Mouse (Mus musculus): ENCODE data around the gene Atp2b2. TPM values are rescaled to one million over a fixed set of nuclear protein-coding genes. Genes with fewer than 3 reads are reported as not detected.

Atp2b2 gene
- total and polyA plus RNA-seq, 2 experiments from 2014 or later: 0.03 TPM; not detected in 1

DNA sequence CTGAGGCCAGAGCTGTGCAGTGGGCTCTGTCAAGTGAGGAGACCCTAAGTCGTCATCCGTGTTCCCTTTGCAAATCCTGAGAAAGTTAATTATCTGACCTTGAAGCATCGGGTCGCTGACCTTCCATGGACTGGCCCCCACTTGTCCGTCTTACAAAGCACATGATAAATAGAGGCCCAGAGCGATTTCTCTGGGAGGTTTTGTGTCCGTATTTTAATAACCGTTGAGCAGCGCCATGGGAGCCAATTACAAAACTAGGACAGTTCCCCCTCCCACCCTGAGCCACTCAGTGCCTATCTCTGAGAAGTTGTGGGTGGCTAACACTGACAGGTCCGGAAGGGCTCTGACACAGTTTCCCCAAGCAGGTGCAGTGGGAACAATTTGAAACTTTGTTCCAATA, 32.5 kb upstream of the Atp2b2 start:
- no peak for DNase-seq (ENCODE audit: low spot score)
- Histone ChIP-seq H3K9me3 (replicated peaks; ENCODE audit: control insufficient read depth, low read length) (no peaks in the 10 kb centered on the region), H3K4me2 (ENCODE audit: low read depth, low read length) (no peak overlapping the region), H3K9ac (replicated peaks; ENCODE audit: low read depth, low read length) (no peak overlapping the region), H3K27ac (ENCODE audit: low read depth) (no peak overlapping the region), H3K4me1 (ENCODE audit: control insufficient read depth, insufficient read depth) (no peaks in the 10 kb centered on the region), H3K27me3 (ENCODE audit: control insufficient read depth, insufficient read depth, low read length) (no peaks in the 10 kb centered on the region), H3K36me3 (replicated peaks; ENCODE audit: control insufficient read depth, insufficient read depth, low read length) (no peaks in the 10 kb centered on the region), H3K4me3 (ENCODE audit: low read depth, low read length) (no peak overlapping the region)
- TF ChIP-seq EP300 (IDR thresholded peaks at IDR 0.05; ENCODE audit: low read depth) (no peak), CTCF (IDR thresholded peaks at IDR 0.05; ENCODE audit: low read depth) (no peak)
- 70% methylated on average over 10 of the region's 10 CpGs for WGBS
- ATAC-seq (ENCODE audit: insufficient read depth, low read depth): no peak

DNA sequence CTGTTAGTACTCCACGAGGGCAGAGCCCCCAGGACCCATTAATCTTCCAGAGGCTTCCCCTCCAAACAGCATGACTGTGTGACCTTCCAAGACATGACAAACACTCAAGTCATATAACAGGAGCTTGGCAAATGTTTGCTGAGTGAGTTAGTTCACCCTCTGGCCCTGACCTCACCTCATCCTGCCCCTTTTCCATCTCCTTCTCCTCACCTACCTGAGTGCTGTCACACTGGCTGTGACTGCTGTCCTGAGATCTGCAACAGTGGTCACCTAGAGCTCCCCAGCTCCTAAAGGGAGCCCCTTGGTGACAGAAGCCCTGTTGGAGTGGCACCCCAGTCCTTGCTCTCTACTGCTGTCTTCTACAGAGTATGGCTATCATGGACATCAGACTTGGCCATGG, 31.8 kb upstream of the Atp2b2 start:
- TF ChIP-seq EP300 (IDR thresholded peaks at IDR 0.05; ENCODE audit: low read depth) (no peak), CTCF (IDR thresholded peaks at IDR 0.05; ENCODE audit: low read depth) (no peak)
- no peak for ATAC-seq (ENCODE audit: insufficient read depth, low read depth)
- Histone ChIP-seq H3K4me2 (ENCODE audit: low read depth, low read length) (no peak overlapping the region), H3K9me3 (replicated peaks; ENCODE audit: control insufficient read depth, low read length) (no peaks in the 10 kb centered on the region), H3K4me1 (ENCODE audit: control insufficient read depth, insufficient read depth) (no peaks in the 10 kb centered on the region), H3K27ac (ENCODE audit: low read depth) (no peak overlapping the region), H3K36me3 (replicated peaks; ENCODE audit: control insufficient read depth, insufficient read depth, low read length) (no peaks in the 10 kb centered on the region), H3K9ac (replicated peaks; ENCODE audit: low read depth, low read length) (no peak overlapping the region), H3K4me3 (ENCODE audit: low read depth, low read length) (no peak overlapping the region), H3K27me3 (ENCODE audit: control insufficient read depth, insufficient read depth, low read length) (no peaks in the 10 kb centered on the region)
- no peak for DNase-seq (ENCODE audit: low spot score)
- 27% methylated on average over 1 of the region's 1 CpGs for WGBS

DNA sequence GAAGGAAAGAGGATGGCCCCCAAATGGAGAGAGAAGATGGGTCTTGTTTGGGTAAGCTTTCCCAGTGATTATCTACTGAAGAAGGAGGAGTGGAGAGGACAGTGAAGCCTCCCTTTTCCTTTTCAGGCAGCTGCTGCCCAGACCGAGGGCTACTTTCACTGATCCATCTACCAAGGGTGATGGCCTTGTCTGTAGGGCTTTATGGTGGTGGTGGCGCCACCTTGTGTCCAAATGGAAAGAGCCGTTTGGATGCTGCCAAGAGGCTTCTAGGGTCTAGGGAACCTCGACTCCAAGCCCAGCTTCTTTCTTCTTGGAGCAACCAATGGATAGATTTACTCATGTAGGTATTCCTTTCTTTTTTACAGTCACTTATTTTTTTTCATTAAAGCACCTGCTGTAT, 29.2 kb upstream of the Atp2b2 start:
- no peak for DNase-seq (ENCODE audit: low spot score)
- ATAC-seq (ENCODE audit: insufficient read depth, low read depth): no peak
- Histone ChIP-seq H3K36me3 (replicated peaks; ENCODE audit: control insufficient read depth, insufficient read depth, low read length) (no peaks in the 10 kb centered on the region), H3K4me2 (ENCODE audit: low read depth, low read length) (no peak overlapping the region), H3K27me3 (ENCODE audit: control insufficient read depth, insufficient read depth, low read length) (no peaks in the 10 kb centered on the region), H3K4me3 (ENCODE audit: low read depth, low read length) (no peak overlapping the region), H3K27ac (ENCODE audit: low read depth) (no peak overlapping the region), H3K9me3 (replicated peaks; ENCODE audit: control insufficient read depth, low read length) (no peaks in the 10 kb centered on the region), H3K4me1 (ENCODE audit: control insufficient read depth, insufficient read depth) (no peaks in the 10 kb centered on the region), H3K9ac (replicated peaks; ENCODE audit: low read depth, low read length) (no peak overlapping the region)
- TF ChIP-seq CTCF (IDR thresholded peaks at IDR 0.05; ENCODE audit: low read depth) (peak; percentile 68), EP300 (IDR thresholded peaks at IDR 0.05; ENCODE audit: low read depth) (no peak)
- WGBS: 4% methylated on average over 4 of the region's 4 CpGs

DNA sequence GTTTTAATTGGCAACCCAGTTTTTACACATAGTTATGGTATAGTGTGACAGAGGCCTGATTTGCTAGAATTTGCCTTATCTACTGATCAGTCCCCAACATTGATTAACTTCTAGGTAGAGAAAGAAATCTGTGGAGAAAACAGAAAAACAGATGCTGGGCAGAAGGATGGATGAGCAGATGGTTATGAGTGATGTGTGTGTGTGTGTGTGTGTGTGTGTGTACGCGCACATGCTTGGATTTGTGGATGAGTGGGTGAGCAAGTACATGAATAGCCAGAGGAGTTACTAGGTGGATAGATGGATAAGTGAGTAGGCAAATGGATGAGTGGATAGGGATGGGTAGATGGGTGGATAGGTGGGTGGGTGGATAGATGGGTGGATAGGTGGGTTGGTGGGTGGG, 20.7 kb upstream of the Atp2b2 start:
- Histone ChIP-seq H3K4me2 (ENCODE audit: low read depth, low read length) (no peak overlapping the region), H3K9ac (replicated peaks; ENCODE audit: low read depth, low read length) (no peak overlapping the region), H3K9me3 (replicated peaks; ENCODE audit: control insufficient read depth, low read length) (no peaks in the 10 kb centered on the region), H3K4me1 (ENCODE audit: control insufficient read depth, insufficient read depth) (no peaks in the 10 kb centered on the region), H3K36me3 (replicated peaks; ENCODE audit: control insufficient read depth, insufficient read depth, low read length) (no peaks in the 10 kb centered on the region), H3K27ac (ENCODE audit: low read depth) (no peak overlapping the region), H3K27me3 (ENCODE audit: control insufficient read depth, insufficient read depth, low read length) (no peaks in the 10 kb centered on the region), H3K4me3 (ENCODE audit: low read depth, low read length) (no peak overlapping the region)
- WGBS: 90% methylated on average over 2 of the region's 2 CpGs
- no peak for ATAC-seq (ENCODE audit: insufficient read depth, low read depth)
- DNase-seq (ENCODE audit: low spot score): no peak
- TF ChIP-seq EP300 (IDR thresholded peaks at IDR 0.05; ENCODE audit: low read depth) (no peak), CTCF (IDR thresholded peaks at IDR 0.05; ENCODE audit: low read depth) (no peak)

DNA sequence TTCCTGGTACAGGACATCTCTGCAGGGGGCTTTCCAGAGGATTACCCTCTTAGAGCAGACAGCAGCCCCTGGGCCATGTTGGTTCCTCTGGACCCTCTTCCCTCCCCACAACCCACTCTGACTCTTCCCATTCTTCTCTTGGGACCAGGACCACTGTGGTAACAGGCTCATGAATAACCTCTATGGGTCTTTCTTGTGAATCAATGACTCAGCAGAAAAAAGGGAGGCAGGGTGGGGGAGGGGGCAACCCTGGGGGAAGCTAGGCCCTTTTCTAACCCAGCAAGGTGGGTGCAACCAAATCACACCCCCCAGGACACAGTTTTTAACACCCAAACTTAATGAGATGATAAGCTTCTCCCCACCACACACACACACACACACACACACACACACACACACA, 20.3 kb upstream of the Atp2b2 start:
- Histone ChIP-seq H3K9me3 (replicated peaks; ENCODE audit: control insufficient read depth, low read length) (no peaks in the 10 kb centered on the region), H3K27me3 (ENCODE audit: control insufficient read depth, insufficient read depth, low read length) (no peaks in the 10 kb centered on the region), H3K4me3 (ENCODE audit: low read depth, low read length) (no peak overlapping the region)

DNA sequence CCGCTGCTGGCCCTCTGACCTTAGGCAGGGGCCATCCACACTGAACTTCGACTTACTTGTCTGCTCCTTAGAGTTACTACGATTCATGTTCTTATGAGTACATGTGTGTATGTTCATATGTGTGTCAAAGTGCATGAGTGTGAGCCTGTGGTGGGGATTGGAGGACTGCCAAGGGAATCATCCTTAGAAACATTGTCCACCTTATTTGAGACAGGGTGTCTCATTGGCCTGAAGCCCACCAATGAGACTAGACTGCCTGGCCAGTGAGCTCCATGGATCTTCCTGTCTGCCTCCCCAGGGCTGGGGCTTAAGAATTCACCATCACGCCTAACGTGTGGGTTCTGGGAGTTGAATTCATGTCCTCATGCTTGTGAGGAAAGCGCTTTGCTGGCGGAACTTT, 16.8 kb upstream of the Atp2b2 start:
- 70% methylated on average over 7 of the region's 7 CpGs for WGBS
- no peaks in the 10 kb centered on the region for H3K27me3 ChIP-seq (ENCODE audit: control insufficient read depth, insufficient read depth, low read length)
- no peak for ATAC-seq (ENCODE audit: insufficient read depth, low read depth)
- no peak overlapping the region for H3K4me2 ChIP-seq (ENCODE audit: low read depth, low read length)
- no peaks in the 10 kb centered on the region for H3K36me3 ChIP-seq (replicated peaks; ENCODE audit: control insufficient read depth, insufficient read depth, low read length)
- H3K9ac ChIP-seq (replicated peaks; ENCODE audit: low read depth, low read length): no peak overlapping the region
- DNase-seq (ENCODE audit: low spot score): no peak
- no peaks in the 10 kb centered on the region for H3K9me3 ChIP-seq (replicated peaks; ENCODE audit: control insufficient read depth, low read length)
- H3K27ac ChIP-seq (ENCODE audit: low read depth): no peak overlapping the region
- H3K4me3 ChIP-seq (ENCODE audit: low read depth, low read length): no peak overlapping the region
- H3K4me1 ChIP-seq (ENCODE audit: control insufficient read depth, insufficient read depth): no peaks in the 10 kb centered on the region
- TF ChIP-seq CTCF (IDR thresholded peaks at IDR 0.05; ENCODE audit: low read depth) (no peak), EP300 (IDR thresholded peaks at IDR 0.05; ENCODE audit: low read depth) (no peak)

More for the DNA sequence above, 20.3 kb upstream of the Atp2b2 start:
- Histone ChIP-seq H3K27ac (ENCODE audit: low read depth) (no peak overlapping the region), H3K36me3 (replicated peaks; ENCODE audit: control insufficient read depth, insufficient read depth, low read length) (no peaks in the 10 kb centered on the region), H3K4me2 (ENCODE audit: low read depth, low read length) (no peak overlapping the region), H3K9ac (replicated peaks; ENCODE audit: low read depth, low read length) (no peak overlapping the region), H3K4me1 (ENCODE audit: control insufficient read depth, insufficient read depth) (no peaks in the 10 kb centered on the region)
- no peak for TF ChIP-seq EP300 (IDR thresholded peaks at IDR 0.05; ENCODE audit: low read depth)
- no peak for TF ChIP-seq CTCF (IDR thresholded peaks at IDR 0.05; ENCODE audit: low read depth)
- DNase-seq (ENCODE audit: low spot score): no peak
- no peak for ATAC-seq (ENCODE audit: insufficient read depth, low read depth)

Data from heart, postnatal 0 days (tissue).